Mouse (Mus musculus) bone marrow, adult 2 months (tissue): ENCODE results near the gene Cfap45.

ENCODE experiments used
- CTCF ChIP-seq: fragments of 200-500 bp; IDR thresholded peaks from 2 replicates; pipeline ENCODE4 v1.5.1; 2011; ENCODE audit warnings: low read length, control low read depth; ENCODE audit not compliant: control insufficient read depth, insufficient read depth
- POLR2A ChIP-seq: fragments of 200-500 bp; IDR thresholded peaks from 2 replicates; pipeline ENCODE4 v1.6.1; 2011; ENCODE audit warnings: low read depth, mild to moderate bottlenecking, control low read depth, low read length, borderline replicate concordance; ENCODE audit not compliant: control insufficient read depth

- TF ChIP-seq POLR2A (no peak), CTCF (no peak)
Measured at GRCm38 (mm10) chr1:172486236-172486635, 34.4 kb upstream of the Cfap45 start.
